Mouse (Mus musculus) inflammation-experienced regulatory T-cells, adult 16 weeks (primary cell): Measurements from ENCODE around the gene Ift74. TPM values are rescaled to one million over a fixed set of nuclear protein-coding genes. Genes with fewer than 3 reads are reported as not detected.

ENCODE experiments used
- polyA plus RNA-seq: library from polyadenylated mRNA; unstranded; fragments of 100-300 nt; shearing (Covaris generic); gene quantifications from one replicate; pipeline ENCODE4 v1.2.1, GENCODE M21; 2017

Gene Ift74
- polyA plus RNA-seq: 4.0 TPM

GRCm38 (mm10) chr4:94613972-94614626 lies at the start of gene Ift74:
Gene Ift74, plus strand, starts transcription at chr4:94614491.

GRCm38 (mm10) chr4:94603031-94603629 lies 11.2 kb upstream of the Ift74 start, which contains the start of gene Plaa:
Gene Plaa, minus strand, starts transcription at chr4:94603244.

GRCm38 (mm10) chr4:94649920-94650319 lies 35.6 kb downstream of the Ift74 start, which contains the start of gene Lrrc19:
Gene Lrrc19, minus strand, starts transcription at chr4:94650144.

GRCm38 (mm10) chr4:94738838-94739731 lies 124.8 kb downstream of the Ift74 start, which contains the start of gene Tek:
Gene Tek, plus strand, starts transcription at chr4:94739289.

Other genes with a start within 250 kb of the Ift74 start
- gene Gm10306, start 57.9 kb upstream of the Ift74 start, polyA plus RNA-seq: not detected
- 5.3 TPM for gene Caap1, start 57.7 kb upstream of the Ift74 start, polyA plus RNA-seq
- gene Plaa, start 11.2 kb upstream of the Ift74 start, polyA plus RNA-seq: 46.2 TPM
- not detected for gene Lrrc19, start 35.7 kb downstream of the Ift74 start, polyA plus RNA-seq
- gene Tek, start 124.8 kb downstream of the Ift74 start, polyA plus RNA-seq: not detected